8 mouse cellular contexts compared by ENCODE assay signal in genomic region chr8:127438625-127439391, GRCm38 (mm10).
DNase-seq lines count a peak whose midpoint lies in the region; ATAC-seq lines count a peak whose summit lies in the region.

No protein-coding gene starts in this region.

- no peak overlapping the region for H3K27ac ChIP-seq in embryonic facial prominence, embryonic 14.5 days (replicated peaks; ENCODE audit: low read depth, low read length)
- peak overlapping the region; percentile 82 for H3K27ac ChIP-seq in heart, embryonic 15.5 days
- peak overlapping the region; percentile 94 for H3K27ac ChIP-seq in kidney, embryonic 16.5 days (ENCODE audit: low read length)
- no peak overlapping the region for H3K27ac ChIP-seq in liver, embryonic 12.5 days

- peak; percentile 45 for ATAC-seq in embryonic facial prominence, embryonic 14.5 days (ENCODE audit: low read depth)
- ATAC-seq in heart, embryonic 15.5 days (replicated peaks; ENCODE audit: insufficient number of reproducible peaks, insufficient read depth, low FRiP score, low read depth) = 0 out of 2 replicates have a peak, but pooled peaks have one; percentile 24
- ATAC-seq in kidney, embryonic 16.5 days (ENCODE audit: low FRiP score, low TSS enrichment) = no peak
- no peak for ATAC-seq in liver, embryonic 12.5 days

- H3K4me3 ChIP-seq in embryonic facial prominence, embryonic 14.5 days (ENCODE audit: low read depth, low read length) = no peak overlapping the region
- peak overlapping the region; percentile 34 for H3K4me3 ChIP-seq in heart, embryonic 15.5 days
- H3K4me3 ChIP-seq in kidney, embryonic 16.5 days (ENCODE audit: low read length) = peak overlapping the region; percentile 42; the same call in 1 of the 2 replicates
- no peak overlapping the region for H3K4me3 ChIP-seq in liver, embryonic 12.5 days

- H3K9me3 ChIP-seq in embryonic facial prominence, embryonic 14.5 days (ENCODE audit: control insufficient read depth, low read length) = no peaks in the 10 kb centered on the region
- no peaks in the 10 kb centered on the region for H3K9me3 ChIP-seq in heart, embryonic 15.5 days (replicated peaks)
- H3K9me3 ChIP-seq in kidney, embryonic 16.5 days (ENCODE audit: low read length) = no peaks in the 10 kb centered on the region
- H3K9me3 ChIP-seq in liver, embryonic 12.5 days (replicated peaks) = no peaks in the 10 kb centered on the region

- DNase-seq in cerebellum, postnatal 10 days = peak; percentile 24 to 34
- DNase-seq in cerebellum, adult 9-10 months = no peak
- DNase-seq in embryonic facial prominence, embryonic 14.5 days (ENCODE audit: low spot score) = peak; percentile 75
- DNase-seq in neural tube, embryonic 10.5 days (ENCODE audit: extremely low spot score, low spot score) = peak; percentile 32
- DNase-seq in thymus, postnatal 0 days (ENCODE audit: low spot score) = peak; percentile 83

- H3K9ac ChIP-seq in embryonic facial prominence, embryonic 14.5 days (ENCODE audit: low read depth, low read length) = no peak overlapping the region
- no peak overlapping the region for H3K9ac ChIP-seq in heart, embryonic 15.5 days
- peak overlapping the region; percentile 57; the same call in 1 of the 2 replicates for H3K9ac ChIP-seq in kidney, embryonic 16.5 days (replicated peaks; ENCODE audit: low read length)
- H3K9ac ChIP-seq in liver, embryonic 12.5 days = no peak overlapping the region

- no peak overlapping the region for H3K4me2 ChIP-seq in embryonic facial prominence, embryonic 14.5 days (ENCODE audit: low read depth, low read length)
- peak overlapping the region; percentile 53 for H3K4me2 ChIP-seq in heart, embryonic 15.5 days
- peak overlapping the region; percentile 43 for H3K4me2 ChIP-seq in kidney, embryonic 16.5 days (replicated peaks; ENCODE audit: low read depth, low read length)
- H3K4me2 ChIP-seq in liver, embryonic 12.5 days = peak overlapping the region; percentile 31; the same call in 1 of the 2 replicates

- H3K27me3 ChIP-seq in embryonic facial prominence, embryonic 14.5 days (replicated peaks; ENCODE audit: control insufficient read depth, insufficient read depth, low read length) = no peaks in the 10 kb centered on the region
- no peaks in the 10 kb centered on the region for H3K27me3 ChIP-seq in heart, embryonic 15.5 days
- no peaks in the 10 kb centered on the region for H3K27me3 ChIP-seq in kidney, embryonic 16.5 days (ENCODE audit: insufficient read depth, low read length)
- H3K27me3 ChIP-seq in liver, embryonic 12.5 days (replicated peaks) = no peaks in the 10 kb centered on the region

- H3K36me3 ChIP-seq in embryonic facial prominence, embryonic 14.5 days (ENCODE audit: control insufficient read depth, insufficient read depth, low read length) = peaks cover 3% of the 10 kb centered on the region; the same call in 1 of the 2 replicates
- H3K36me3 ChIP-seq in heart, embryonic 15.5 days = no peaks in the 10 kb centered on the region; the same call in 1 of the 2 replicates
- H3K36me3 ChIP-seq in kidney, embryonic 16.5 days (ENCODE audit: insufficient read depth, low read length) = no peaks in the 10 kb centered on the region
- H3K36me3 ChIP-seq in liver, embryonic 12.5 days = 0 out of 2 replicates have a peak, but pooled peaks cover under 1% of the 10 kb centered on the region

- WGBS in embryonic facial prominence, embryonic 14.5 days = 70% methylated on average over 8 of the region's 8 CpGs
- WGBS in heart, embryonic 15.5 days = 54% methylated on average over 8 of the region's 8 CpGs
- WGBS in kidney, embryonic 16.5 days = 77% methylated on average over 8 of the region's 8 CpGs
- WGBS in liver, embryonic 12.5 days (ENCODE audit: insufficient replicate concordance) = 62% methylated on average over 8 of the region's 8 CpGs

- peaks cover 15% of the 10 kb centered on the region; the same call in 1 of the 2 replicates for H3K4me1 ChIP-seq in embryonic facial prominence, embryonic 14.5 days (ENCODE audit: control insufficient read depth, insufficient read depth, low read length)
- peaks cover 39% of the 10 kb centered on the region for H3K4me1 ChIP-seq in heart, embryonic 15.5 days (replicated peaks)
- H3K4me1 ChIP-seq in kidney, embryonic 16.5 days (ENCODE audit: insufficient read depth, low read length) = peaks cover 28% of the 10 kb centered on the region
- H3K4me1 ChIP-seq in liver, embryonic 12.5 days = peaks cover 12% of the 10 kb centered on the region; the same call in 1 of the 2 replicates

Comparison
In these comparisons a context has a peak if more than half of its experiments do, and no peak if none do; other contexts are left out.
1. ATAC-seq: peak in embryonic facial prominence, embryonic 14.5 days (single experiment) and heart, embryonic 15.5 days (single experiment); none in kidney, embryonic 16.5 days (single experiment) and liver, embryonic 12.5 days (single experiment).
2. H3K27ac ChIP-seq: peak in heart, embryonic 15.5 days (single experiment) and kidney, embryonic 16.5 days (single experiment); none in embryonic facial prominence, embryonic 14.5 days (single experiment) and liver, embryonic 12.5 days (single experiment).
3. H3K4me3 ChIP-seq: peak in heart, embryonic 15.5 days (single experiment) and kidney, embryonic 16.5 days (single experiment); none in embryonic facial prominence, embryonic 14.5 days (single experiment) and liver, embryonic 12.5 days (single experiment).